Mouse (Mus musculus): ENCODE measurements at regions not wholly inside any gene's neighbourhood (a gene's known extent, or its start where the extent isn't known, plus 50 kb on each side); places are given as distances from the start of the nearest gene placed in this dataset.
A peak's percentile ranks its signal among the peaks of the same experiment; 100 is the strongest.

DNA sequence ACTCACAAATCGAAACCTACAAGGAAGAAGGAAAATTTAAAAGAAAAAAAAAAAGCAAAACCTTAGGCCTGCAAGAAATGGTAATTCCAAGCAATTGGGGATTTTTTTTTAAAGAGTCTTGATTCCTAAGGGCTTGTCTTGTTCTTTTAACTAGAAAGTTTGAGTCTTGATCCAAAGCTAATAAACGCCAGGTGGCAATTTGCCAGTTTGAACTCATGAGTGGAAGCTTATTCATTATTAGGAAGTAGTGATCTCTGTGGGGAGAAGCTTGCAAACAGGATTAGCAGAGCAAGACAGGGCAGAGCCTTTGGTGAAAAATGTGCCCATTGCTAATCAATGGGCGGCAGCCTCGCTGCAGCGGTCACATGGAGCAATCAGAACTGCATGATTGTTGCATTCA lies 305.6 kb upstream of the Onecut1 start:
- Histone ChIP-seq H3K4me3 (replicated peaks; ENCODE audit: low read depth, low read length) (no peak overlapping the region), H3K4me1 (ENCODE audit: control insufficient read depth, insufficient read depth, low read length) (no peaks in the 10 kb centered on the region), H3K36me3 (ENCODE audit: control insufficient read depth, insufficient read depth, low read length) (no peaks in the 10 kb centered on the region), H3K9ac (replicated peaks; ENCODE audit: low read length) (no peak overlapping the region), H3K27me3 (ENCODE audit: control insufficient read depth, insufficient read depth, low read length) (no peaks in the 10 kb centered on the region), H3K27ac (replicated peaks; ENCODE audit: low read depth, low read length) (no peak overlapping the region), H3K9me3 (ENCODE audit: control insufficient read depth, low read length) (no peaks in the 10 kb centered on the region), H3K4me2 (ENCODE audit: low read length) (no peak overlapping the region)
- ATAC-seq (ENCODE audit: low FRiP score, low TSS enrichment): no peak
- WGBS: 37% methylated on average over 5 of the region's 5 CpGs
- peak; percentile 66 for DNase-seq

DNA sequence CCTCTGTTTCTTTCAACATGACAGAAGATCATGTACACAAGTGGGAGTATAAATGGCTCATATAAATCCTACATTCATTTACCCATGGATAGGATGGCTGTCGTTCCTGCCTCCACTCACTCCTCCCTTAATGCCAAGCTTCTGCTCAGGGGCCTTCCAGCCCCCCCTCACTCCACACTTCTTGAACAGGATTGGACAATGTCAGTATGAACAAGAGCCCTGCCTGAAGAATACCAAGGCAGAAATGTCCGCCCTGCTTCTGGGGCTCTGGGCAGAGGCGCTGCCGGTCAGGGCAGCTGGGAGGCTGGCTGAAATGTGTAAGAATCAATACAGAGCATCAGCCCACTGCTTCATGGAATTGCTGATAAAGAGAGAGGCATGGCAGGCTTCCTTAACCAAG lies 269.0 kb upstream of the Onecut1 start:
- H3K4me3 ChIP-seq (replicated peaks; ENCODE audit: low read depth, low read length): no peak overlapping the region
- H3K9me3 ChIP-seq (ENCODE audit: control insufficient read depth, low read length): no peaks in the 10 kb centered on the region
- no peaks in the 10 kb centered on the region for H3K36me3 ChIP-seq (ENCODE audit: control insufficient read depth, insufficient read depth, low read length)
- H3K9ac ChIP-seq (replicated peaks; ENCODE audit: low read length): no peak overlapping the region
- no peak for ATAC-seq (ENCODE audit: low FRiP score, low TSS enrichment)
- 72% methylated on average over 4 of the region's 4 CpGs for WGBS
- no peaks in the 10 kb centered on the region for H3K27me3 ChIP-seq (ENCODE audit: control insufficient read depth, insufficient read depth, low read length)
- peak; percentile 28 for DNase-seq
- H3K4me1 ChIP-seq (ENCODE audit: control insufficient read depth, insufficient read depth, low read length): no peaks in the 10 kb centered on the region; the same call in 1 of the 2 replicates
- no peak overlapping the region for H3K4me2 ChIP-seq (ENCODE audit: low read length)
- peak overlapping the region; percentile 65 for H3K27ac ChIP-seq (replicated peaks; ENCODE audit: low read depth, low read length)

GRCm38 (mm10) chr9:74593970-74594369 lies 267.8 kb upstream of the Onecut1 start:
- no peak overlapping the region for H3K9ac ChIP-seq (replicated peaks; ENCODE audit: low read length)
- no peaks in the 10 kb centered on the region; the same call in 1 of the 2 replicates for H3K4me1 ChIP-seq (ENCODE audit: control insufficient read depth, insufficient read depth, low read length)
- no peaks in the 10 kb centered on the region for H3K36me3 ChIP-seq (ENCODE audit: control insufficient read depth, insufficient read depth, low read length)
- ATAC-seq (ENCODE audit: low FRiP score, low TSS enrichment) (no peak), DNase-seq (no peak)
- H3K27me3 ChIP-seq (ENCODE audit: control insufficient read depth, insufficient read depth, low read length): no peaks in the 10 kb centered on the region
- H3K27ac ChIP-seq (replicated peaks; ENCODE audit: low read depth, low read length): no peak overlapping the region
- WGBS: 86% methylated on average over 4 of the region's 4 CpGs
- H3K9me3 ChIP-seq (ENCODE audit: control insufficient read depth, low read length): no peaks in the 10 kb centered on the region
- no peak overlapping the region for H3K4me2 ChIP-seq (ENCODE audit: low read length)
- no peak overlapping the region for H3K4me3 ChIP-seq (replicated peaks; ENCODE audit: low read depth, low read length)

- Histone ChIP-seq H3K4me2 (ENCODE audit: low read length) (no peak overlapping the region), H3K27ac (replicated peaks; ENCODE audit: low read depth, low read length) (no peak overlapping the region), H3K27me3 (ENCODE audit: control insufficient read depth, insufficient read depth, low read length) (no peaks in the 10 kb centered on the region), H3K4me3 (replicated peaks; ENCODE audit: low read depth, low read length) (no peak overlapping the region), H3K4me1 (ENCODE audit: control insufficient read depth, insufficient read depth, low read length) (no peaks in the 10 kb centered on the region), H3K36me3 (ENCODE audit: control insufficient read depth, insufficient read depth, low read length) (no peaks in the 10 kb centered on the region), H3K9ac (replicated peaks; ENCODE audit: low read length) (no peak overlapping the region), H3K9me3 (ENCODE audit: control insufficient read depth, low read length) (no peaks in the 10 kb centered on the region)
- ATAC-seq (ENCODE audit: low FRiP score, low TSS enrichment) (no peak), DNase-seq (no peak)
- 98% methylated on average over 1 of the region's 1 CpGs for WGBS
Measured at GRCm38 (mm10) chr9:74604415-74604814, 257.3 kb upstream of the Onecut1 start.

- Histone ChIP-seq H3K9me3 (ENCODE audit: control insufficient read depth, low read length) (no peaks in the 10 kb centered on the region), H3K4me3 (replicated peaks; ENCODE audit: low read depth, low read length) (no peak overlapping the region), H3K36me3 (ENCODE audit: control insufficient read depth, insufficient read depth, low read length) (no peaks in the 10 kb centered on the region), H3K4me1 (ENCODE audit: control insufficient read depth, insufficient read depth, low read length) (no peaks in the 10 kb centered on the region), H3K9ac (replicated peaks; ENCODE audit: low read length) (no peak overlapping the region), H3K4me2 (ENCODE audit: low read length) (no peak overlapping the region), H3K27ac (replicated peaks; ENCODE audit: low read depth, low read length) (no peak overlapping the region), H3K27me3 (ENCODE audit: control insufficient read depth, insufficient read depth, low read length) (no peaks in the 10 kb centered on the region)
- no peak for DNase-seq
- ATAC-seq (ENCODE audit: low FRiP score, low TSS enrichment): no peak
Measured at GRCm38 (mm10) chr9:74621957-74622356, 239.8 kb upstream of the Onecut1 start.

DNA sequence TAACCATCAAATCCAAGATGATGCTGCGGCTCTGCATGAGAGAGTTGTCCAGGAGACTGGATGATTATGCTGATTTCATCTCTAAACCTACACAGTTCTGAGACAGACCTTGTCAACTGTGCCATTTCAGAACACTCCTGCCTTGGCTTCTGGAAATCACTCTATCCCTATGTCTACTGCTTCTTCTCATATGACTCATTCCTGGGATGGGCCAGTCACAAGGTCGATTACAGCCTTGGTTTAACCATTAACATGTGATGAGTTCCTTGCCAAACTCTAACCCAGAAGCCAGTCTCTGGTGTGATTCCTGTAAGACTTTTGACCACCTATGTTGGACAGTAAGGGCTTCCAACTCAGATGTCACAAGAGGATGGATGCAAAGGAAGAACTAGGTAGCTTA lies 216.3 kb upstream of the Onecut1 start:
- Histone ChIP-seq H3K9ac (replicated peaks; ENCODE audit: low read length) (no peak overlapping the region), H3K4me3 (replicated peaks; ENCODE audit: low read depth, low read length) (no peak overlapping the region), H3K4me1 (ENCODE audit: control insufficient read depth, insufficient read depth, low read length) (0 out of 2 replicates have a peak, but pooled peaks cover 3% of the 10 kb centered on the region), H3K27ac (replicated peaks; ENCODE audit: low read depth, low read length) (no peak overlapping the region), H3K9me3 (ENCODE audit: control insufficient read depth, low read length) (no peaks in the 10 kb centered on the region), H3K36me3 (ENCODE audit: control insufficient read depth, insufficient read depth, low read length) (no peaks in the 10 kb centered on the region), H3K27me3 (ENCODE audit: control insufficient read depth, insufficient read depth, low read length) (no peaks in the 10 kb centered on the region), H3K4me2 (ENCODE audit: low read length) (no peak overlapping the region)
- WGBS: 85% methylated on average over 2 of the region's 2 CpGs
- ATAC-seq (ENCODE audit: low FRiP score, low TSS enrichment): no peak
- no peak for DNase-seq

DNA sequence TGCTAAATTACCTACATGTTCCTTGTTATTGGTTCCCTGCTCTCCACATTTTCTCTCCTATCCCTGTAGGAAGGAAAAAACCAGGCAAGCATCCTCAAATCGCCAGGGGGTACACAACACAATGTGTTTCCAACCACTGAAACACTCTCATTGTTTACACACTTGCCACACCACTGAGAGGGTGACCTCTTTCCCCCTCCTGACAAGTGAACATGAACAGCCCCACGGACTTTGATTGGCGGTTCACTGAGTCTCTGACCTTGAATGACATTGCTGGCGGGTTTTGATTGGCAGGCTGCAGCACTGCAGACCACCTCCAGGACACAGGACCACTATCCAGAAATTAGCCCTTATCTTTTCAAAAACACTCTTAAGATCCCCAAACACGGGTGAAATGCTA lies 211.7 kb upstream of the Onecut1 start:
- DNase-seq: peak; percentile 20
- Histone ChIP-seq H3K4me1 (ENCODE audit: control insufficient read depth, insufficient read depth, low read length) (0 out of 2 replicates have a peak, but pooled peaks cover 3% of the 10 kb centered on the region), H3K27me3 (ENCODE audit: control insufficient read depth, insufficient read depth, low read length) (no peaks in the 10 kb centered on the region), H3K36me3 (ENCODE audit: control insufficient read depth, insufficient read depth, low read length) (no peaks in the 10 kb centered on the region), H3K4me2 (ENCODE audit: low read length) (no peak overlapping the region), H3K9me3 (ENCODE audit: control insufficient read depth, low read length) (no peaks in the 10 kb centered on the region), H3K27ac (replicated peaks; ENCODE audit: low read depth, low read length) (no peak overlapping the region), H3K4me3 (replicated peaks; ENCODE audit: low read depth, low read length) (no peak overlapping the region), H3K9ac (replicated peaks; ENCODE audit: low read length) (no peak overlapping the region)
- no peak for ATAC-seq (ENCODE audit: low FRiP score, low TSS enrichment)
- 26% methylated on average over 5 of the region's 5 CpGs for WGBS

DNA sequence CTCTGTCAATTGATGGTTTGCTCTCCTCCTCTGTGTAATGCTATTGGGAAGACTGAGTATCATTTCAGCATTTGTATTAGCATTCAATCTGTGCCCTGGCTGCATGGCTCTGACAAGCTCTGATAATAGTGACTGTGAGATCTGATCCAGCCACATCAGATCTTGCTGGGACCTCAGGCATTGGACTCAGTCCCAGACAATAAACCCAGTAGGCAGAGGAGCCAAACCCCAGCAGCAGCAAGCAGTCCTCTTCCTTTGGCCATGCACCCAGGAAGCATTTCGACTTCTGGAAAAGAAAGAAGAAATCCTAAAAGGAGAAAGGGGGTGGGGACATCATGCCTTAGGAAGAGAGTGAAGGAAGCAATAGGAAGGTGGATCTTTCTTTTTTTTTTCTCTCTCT lies 205.8 kb upstream of the Onecut1 start:
- no peak for DNase-seq
- 61% methylated on average over 1 of the region's 1 CpGs for WGBS

GRCm38 (mm10) chr9:74656392-74656791 lies 205.3 kb upstream of the Onecut1 start:
- WGBS: 81% methylated on average over 10 of the region's 10 CpGs
- no peaks in the 10 kb centered on the region for H3K9me3 ChIP-seq (ENCODE audit: control insufficient read depth, low read length)
- H3K4me2 ChIP-seq (ENCODE audit: low read length): no peak overlapping the region
- H3K4me3 ChIP-seq (replicated peaks; ENCODE audit: low read depth, low read length): no peak overlapping the region
- no peak overlapping the region for H3K9ac ChIP-seq (replicated peaks; ENCODE audit: low read length)
- no peaks in the 10 kb centered on the region for H3K27me3 ChIP-seq (ENCODE audit: control insufficient read depth, insufficient read depth, low read length)
- H3K4me1 ChIP-seq (ENCODE audit: control insufficient read depth, insufficient read depth, low read length): no peaks in the 10 kb centered on the region
- H3K36me3 ChIP-seq (ENCODE audit: control insufficient read depth, insufficient read depth, low read length): no peaks in the 10 kb centered on the region
- H3K27ac ChIP-seq (replicated peaks; ENCODE audit: low read depth, low read length): no peak overlapping the region
- peak; percentile 4 for DNase-seq
- no peak for ATAC-seq (ENCODE audit: low FRiP score, low TSS enrichment)

More for the DNA sequence above, 205.8 kb upstream of the Onecut1 start:
- H3K9me3 ChIP-seq (ENCODE audit: control insufficient read depth, low read length): no peaks in the 10 kb centered on the region
- H3K4me3 ChIP-seq (replicated peaks; ENCODE audit: low read depth, low read length): no peak overlapping the region
- no peaks in the 10 kb centered on the region for H3K27me3 ChIP-seq (ENCODE audit: control insufficient read depth, insufficient read depth, low read length)
- no peak for ATAC-seq (ENCODE audit: low FRiP score, low TSS enrichment)
- H3K4me1 ChIP-seq (ENCODE audit: control insufficient read depth, insufficient read depth, low read length): no peaks in the 10 kb centered on the region
- no peak overlapping the region for H3K4me2 ChIP-seq (ENCODE audit: low read length)
- H3K27ac ChIP-seq (replicated peaks; ENCODE audit: low read depth, low read length): no peak overlapping the region
- no peak overlapping the region for H3K9ac ChIP-seq (replicated peaks; ENCODE audit: low read length)
- no peaks in the 10 kb centered on the region for H3K36me3 ChIP-seq (ENCODE audit: control insufficient read depth, insufficient read depth, low read length)
